Mouse (Mus musculus) adrenal gland, adult 2 months (tissue): ENCODE data around the gene Slc44a3. TPM values are rescaled to one million over a fixed set of nuclear protein-coding genes. Genes with fewer than 3 reads are reported as not detected.

ENCODE experiments used
- DNase-seq: peaks from one replicate; pipeline ENCODE4 v3.0.0; 2021
- long read RNA-seq: library from polyadenylated mRNA; stranded (forward); transcript quantifications from one replicate; pipeline ENCODE4 v2.0.0, GENCODE M21; 2021
- polyA plus RNA-seq: library from polyadenylated mRNA; depleted of rRNA; stranded (reverse); fragments of >200 nt; gene quantifications from 2 replicates; pipeline ENCODE4 v1.2.3, GENCODE M21; 2012; rRNA removed
- total RNA-seq, 2 experiments: library from RNA; stranded (reverse); gene quantifications; 2 replicates each; pipeline ENCODE4 v1.2.3; 2021

Slc44a3 gene
- total RNA-seq: 10 to 100 TPM; 17.4 to 27.9 TPM
- 6.1 and 8.9 TPM in 2 replicates for polyA plus RNA-seq
- long read RNA-seq, transcript Slc44a3-201 (15 exons, 2,620 nt): major isoform, 13 of 17 reads
- long read RNA-seq, partial matches to known transcripts: 1 of 17 reads
- long read RNA-seq, other reads (novel, unspliced or antisense): 3 of 17 reads

- peak; percentile 69 for DNase-seq
Observed at GRCm38 (mm10) chr3:121532176-121532575, at the start of gene Slc44a3. Gene Slc44a3 (minus strand): TSS chr3:121532404.

- no peak for DNase-seq
Observed at GRCm38 (mm10) chr3:121579880-121580549, 47.8 kb upstream of the Slc44a3 start.

GRCm38 (mm10) chr3:121579402-121579801 is 47.2 kb upstream of the Slc44a3 start:
- DNase-seq: no peak

GRCm38 (mm10) chr3:121578706-121579105 is 46.5 kb upstream of the Slc44a3 start:
- no peak for DNase-seq

GRCm38 (mm10) chr3:121577641-121578040 is 45.4 kb upstream of the Slc44a3 start:
- DNase-seq: no peak

- DNase-seq: peak; percentile 62
Observed at GRCm38 (mm10) chr3:121577032-121577591, 44.9 kb upstream of the Slc44a3 start.

GRCm38 (mm10) chr3:121576367-121576766 is 44.2 kb upstream of the Slc44a3 start:
- no peak for DNase-seq

- no peak for DNase-seq
Observed at GRCm38 (mm10) chr3:121574386-121574785, 42.2 kb upstream of the Slc44a3 start.

GRCm38 (mm10) chr3:121573858-121574257 is 41.7 kb upstream of the Slc44a3 start:
- no peak for DNase-seq

- DNase-seq: no peak
Observed at GRCm38 (mm10) chr3:121571491-121571890, 39.3 kb upstream of the Slc44a3 start.

GRCm38 (mm10) chr3:121570623-121571022 is 38.4 kb upstream of the Slc44a3 start:
- no peak for DNase-seq

- DNase-seq: no peak
Observed at GRCm38 (mm10) chr3:121569767-121570166, 37.6 kb upstream of the Slc44a3 start.

GRCm38 (mm10) chr3:121569004-121569403 is 36.8 kb upstream of the Slc44a3 start:
- no peak for DNase-seq

- DNase-seq: no peak
Observed at GRCm38 (mm10) chr3:121567904-121568303, 35.7 kb upstream of the Slc44a3 start.

- DNase-seq: no peak
Observed at GRCm38 (mm10) chr3:121567337-121567900, 35.2 kb upstream of the Slc44a3 start.

- DNase-seq: no peak
Observed at GRCm38 (mm10) chr3:121566901-121567300, 34.7 kb upstream of the Slc44a3 start.

- DNase-seq: no peak
Observed at GRCm38 (mm10) chr3:121561803-121562202, 29.6 kb upstream of the Slc44a3 start.

- DNase-seq: no peak
Observed at GRCm38 (mm10) chr3:121560115-121560865, 28.1 kb upstream of the Slc44a3 start.

- DNase-seq: no peak
Observed at GRCm38 (mm10) chr3:121559406-121560114, 27.4 kb upstream of the Slc44a3 start.

- DNase-seq: no peak
Observed at GRCm38 (mm10) chr3:121558861-121559260, 26.7 kb upstream of the Slc44a3 start.

GRCm38 (mm10) chr3:121556304-121556703 is 24.1 kb upstream of the Slc44a3 start:
- no peak for DNase-seq

- DNase-seq: peak; percentile 82
Observed at GRCm38 (mm10) chr3:121553294-121553693, 21.1 kb upstream of the Slc44a3 start.
